Mouse (Mus musculus): ENCODE measurements at regions not wholly inside any gene's neighbourhood (a gene's known extent, or its start where the extent isn't known, plus 50 kb on each side); places are given as distances from the start of the nearest gene placed in this dataset.

GRCm38 (mm10) chr1:156994005-156994643 is 54.7 kb upstream of the Ralgps2 start:
- TF ChIP-seq MYOD1 (IDR thresholded peaks at IDR 0.05; ENCODE audit: control insufficient read depth, insufficient read length, low read depth) (no peak), CTCF (IDR thresholded peaks at IDR 0.05; ENCODE audit: control insufficient read depth, insufficient read depth, insufficient read length) (no peak), CEBPB (IDR thresholded peaks at IDR 0.05; ENCODE audit: low read depth) (no peak)
